Mouse (Mus musculus) cortical plate, adult 2 months (tissue): ENCODE measurements around the gene Prrt2. TPM values are rescaled to one million over a fixed set of nuclear protein-coding genes. Genes with fewer than 3 reads are reported as not detected.

Source experiments
- H3K27ac ChIP-seq: fragments of 200-500 bp; 2 replicates; pipeline ENCODE4 v1.5.1; 2012; ENCODE audit warnings: low read length, control low read depth, inconsistent platforms; ENCODE audit not compliant: insufficient read depth
- H3K4me1 ChIP-seq: fragments of 200-500 bp; 2 replicates; pipeline ENCODE4 v1.6.1; 2011; ENCODE audit warnings: low read length; ENCODE audit not compliant: control insufficient read depth, insufficient read depth
- H3K4me3 ChIP-seq: fragments of 200-500 bp; 2 replicates; pipeline ENCODE4 v1.5.1; 2011; ENCODE audit warnings: mild to moderate bottlenecking, low read length, control low read depth; ENCODE audit not compliant: insufficient read depth
- CTCF ChIP-seq: fragments of 200-500 bp; IDR thresholded peaks from 2 replicates; pipeline ENCODE4 v1.5.1; 2011; ENCODE audit warnings: mild to moderate bottlenecking, control low read depth, low read length; ENCODE audit not compliant: insufficient read depth; ENCODE audit errors: extremely low read depth
- POLR2A ChIP-seq: fragments of 200-500 bp; IDR thresholded peaks from 2 replicates; pipeline ENCODE4 v1.6.1; 2011; ENCODE audit warnings: mild to moderate bottlenecking, low read length, control low read depth; ENCODE audit not compliant: insufficient read depth; ENCODE audit errors: extremely low read depth
- polyA plus RNA-seq: library from polyadenylated mRNA; depleted of rRNA; stranded (reverse); fragments of >200 nt; gene quantifications from 2 replicates; pipeline ENCODE4 v1.2.3, GENCODE M21; 2012; rRNA removed

Gene Prrt2
- polyA plus RNA-seq: 371 and 405 TPM in 2 replicates

DNA sequence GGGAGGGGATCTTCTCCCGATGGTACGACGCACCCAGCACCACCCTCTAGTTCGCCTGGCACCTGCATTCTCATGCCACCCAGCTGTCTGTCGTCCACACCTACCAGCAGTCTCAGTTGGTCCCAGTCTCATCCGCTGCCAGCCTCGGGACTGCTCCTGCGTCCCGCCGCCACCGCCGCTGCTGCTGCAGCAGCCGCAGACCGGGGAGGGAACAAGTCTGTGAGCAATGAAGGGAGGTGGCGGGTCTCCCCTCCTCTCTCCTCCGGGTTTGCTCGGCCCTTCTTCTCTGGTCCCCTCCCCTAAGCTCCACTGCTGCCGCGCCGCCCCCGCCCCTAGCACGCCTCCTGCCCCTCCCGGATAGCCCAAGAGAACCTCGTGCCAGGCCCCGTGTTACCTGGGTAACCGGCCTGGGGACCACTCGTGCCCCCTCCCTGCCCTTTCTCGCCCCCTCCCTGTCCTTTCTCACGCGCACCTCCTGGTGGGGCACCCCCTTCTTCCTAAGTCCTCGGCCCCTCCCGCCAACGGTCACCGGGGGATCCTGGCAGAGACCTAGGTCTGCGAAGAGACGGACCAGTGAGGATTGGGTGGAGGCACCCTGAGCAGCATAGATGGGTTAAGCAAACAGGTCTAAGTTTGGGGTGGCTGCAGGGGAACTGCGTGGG, at the start of gene Prrt2, which contains the start of gene Gm42742:
Gene Prrt2 (minus strand): TSS at position 311 of the 662 bp plus-strand sequence.
Gene Gm42742 (minus strand): TSS at position 197 of the 662 bp plus-strand sequence.
- TF ChIP-seq CTCF: no peak
- peak; percentile 75; the same call in 1 of the 2 replicates for TF ChIP-seq POLR2A
- peak within 1 kb of the TSS; percentile 76 for H3K27ac ChIP-seq
- H3K4me3 ChIP-seq: peak within 1 kb of the TSS; percentile 85
- H3K4me1 ChIP-seq: peaks cover 11% of the 10 kb centered on the region

DNA sequence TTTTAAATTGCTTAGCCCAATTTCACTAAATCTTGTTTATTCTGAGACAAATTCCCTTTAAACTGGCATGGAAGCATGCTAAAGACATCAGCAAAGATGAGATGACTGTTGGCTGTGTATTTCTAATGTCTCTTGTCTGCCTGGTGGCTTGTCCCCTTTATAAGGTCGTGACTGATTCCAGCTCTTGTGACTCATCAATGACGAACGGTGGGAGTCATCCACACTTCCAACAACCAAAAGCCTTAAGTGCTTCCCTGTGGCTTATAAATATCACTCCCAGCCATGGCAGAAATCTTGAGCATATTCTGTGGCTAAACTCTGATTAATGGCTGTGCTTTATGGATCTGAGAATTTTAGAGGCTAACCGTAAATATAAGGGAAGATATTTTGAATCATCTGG, 45.3 kb upstream of the Prrt2 start:
- no peak for TF ChIP-seq CTCF
- TF ChIP-seq POLR2A: no peak
- Histone ChIP-seq H3K4me3 (no peak overlapping the region), H3K4me1 (no peaks in the 10 kb centered on the region), H3K27ac (no peak overlapping the region)

DNA sequence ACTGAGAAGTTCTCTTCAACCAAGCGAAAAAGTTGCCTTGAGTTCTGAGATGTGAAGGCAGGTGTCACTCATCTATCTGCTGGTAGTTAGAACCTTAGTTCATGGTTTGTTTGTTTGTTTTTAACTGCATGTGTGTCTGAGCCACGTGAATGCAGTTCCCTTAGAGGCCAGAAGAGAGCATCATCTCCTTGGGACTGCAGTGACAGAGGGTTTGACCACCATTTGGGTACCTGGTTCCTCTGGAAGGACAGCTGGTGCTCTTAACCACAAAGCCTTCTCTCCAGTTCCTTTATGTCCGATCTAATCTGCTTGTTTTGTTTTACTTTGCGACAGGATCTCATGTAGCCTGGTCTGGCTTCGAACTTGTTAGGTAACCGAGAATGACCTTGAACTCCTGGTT, 44.5 kb upstream of the Prrt2 start:
- TF ChIP-seq POLR2A (no peak), CTCF (no peak)
- H3K4me1 ChIP-seq: no peaks in the 10 kb centered on the region
- no peak overlapping the region for H3K27ac ChIP-seq
- H3K4me3 ChIP-seq: no peak overlapping the region

DNA sequence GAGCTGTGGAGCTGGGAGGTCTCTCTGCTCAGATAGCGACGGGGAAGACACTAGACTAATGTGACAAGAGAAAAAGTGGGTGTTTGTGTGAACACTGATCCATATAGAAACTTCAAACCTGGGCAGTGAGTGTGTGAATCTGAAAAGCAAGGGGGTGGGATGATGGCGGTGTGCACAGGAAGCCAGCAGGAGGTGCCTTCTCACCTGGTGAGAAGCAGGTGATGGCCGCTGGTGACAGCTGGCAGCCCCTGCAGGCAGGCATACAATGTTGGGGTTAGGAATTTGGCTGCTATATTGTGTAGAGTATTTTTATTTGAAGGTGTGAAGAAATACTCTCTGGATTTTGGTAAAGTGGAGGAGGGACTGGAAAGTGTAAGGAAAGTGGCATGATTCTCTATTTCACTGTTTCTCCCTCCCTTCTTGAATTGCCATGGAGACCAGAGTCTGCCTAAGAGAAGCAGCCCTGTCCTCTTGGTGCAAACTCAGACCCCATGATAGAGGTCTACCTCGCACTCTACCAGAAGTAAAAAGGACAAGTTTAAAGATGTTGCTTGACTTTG, 34.1 kb upstream of the Prrt2 start:
- H3K4me3 ChIP-seq: no peak overlapping the region
- no peak overlapping the region for H3K27ac ChIP-seq
- no peaks in the 10 kb centered on the region for H3K4me1 ChIP-seq
- TF ChIP-seq POLR2A: no peak
- no peak for TF ChIP-seq CTCF

DNA sequence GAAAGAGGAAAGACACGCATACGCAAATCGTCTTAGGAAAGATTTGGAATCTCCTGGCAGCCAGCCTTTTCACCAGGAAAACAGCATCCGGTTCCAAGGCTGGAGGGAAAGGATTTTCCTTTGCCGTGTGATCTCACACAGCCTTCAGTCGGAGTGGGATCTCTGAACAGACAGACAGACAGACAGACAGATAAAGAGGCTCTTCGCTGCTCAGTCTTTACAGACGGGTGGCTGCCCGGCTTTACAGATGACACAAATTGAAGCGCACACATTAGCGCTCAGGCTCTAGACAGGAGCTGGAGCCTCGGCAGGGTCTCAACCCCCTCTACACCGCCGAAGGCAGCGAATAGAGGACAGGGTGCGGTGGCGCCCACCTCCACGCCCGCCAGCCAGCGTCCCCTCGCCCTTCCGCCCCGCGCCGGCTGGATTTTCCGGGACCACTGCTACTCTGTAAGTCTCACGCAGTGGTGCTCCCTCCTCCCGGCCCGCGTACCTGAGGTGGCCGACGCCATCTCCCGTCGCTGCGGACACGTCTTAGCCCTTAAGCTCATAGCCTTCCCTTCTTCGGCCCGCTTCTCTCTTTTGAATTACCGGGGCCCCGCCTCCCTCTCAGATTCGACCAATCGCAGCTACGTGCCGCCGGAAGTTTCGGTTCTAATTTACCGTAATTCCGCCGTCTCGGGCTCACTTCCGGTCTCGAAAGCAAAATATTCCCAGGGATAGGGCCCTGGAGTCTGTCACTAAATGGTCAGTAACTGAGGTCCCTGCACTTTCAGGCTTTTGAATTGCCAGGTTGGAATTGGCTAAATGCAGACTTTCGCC, 21.1 kb upstream of the Prrt2 start, which contains the start of gene Kif22:
Gene Kif22 (minus strand): TSS at position 621 of the 822 bp plus-strand sequence.
- TF ChIP-seq CTCF: no peak
- TF ChIP-seq POLR2A: peak; percentile 61
- Histone ChIP-seq H3K4me3 (peak within 1 kb of the TSS; percentile 45), H3K27ac (no peak within 1 kb of the TSS)

DNA sequence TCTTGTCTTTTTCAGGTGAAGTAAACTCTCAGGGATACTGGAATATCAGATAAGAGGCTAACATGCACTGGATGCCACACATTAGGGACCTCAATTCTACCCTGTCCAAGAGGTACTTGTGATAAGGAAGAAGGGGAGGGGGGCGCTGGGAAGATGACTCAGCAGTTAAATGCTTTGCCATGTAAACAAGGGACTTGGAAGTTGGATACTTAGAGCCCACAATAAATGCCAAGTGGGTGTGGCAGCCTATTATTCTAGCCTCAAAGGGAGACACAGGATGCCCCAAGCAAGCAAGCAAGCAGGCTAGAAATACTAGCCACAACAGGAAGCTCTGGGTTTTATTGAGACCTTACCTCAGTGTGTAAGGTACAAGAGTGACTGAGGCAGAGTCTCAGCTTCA, 10.2 kb upstream of the Prrt2 start:
- Histone ChIP-seq H3K4me1 (no peaks in the 10 kb centered on the region; the same call in 1 of the 2 replicates), H3K4me3 (no peak overlapping the region), H3K27ac (no peak overlapping the region)
- TF ChIP-seq POLR2A: no peak
- no peak for TF ChIP-seq CTCF

More for the DNA sequence above, 21.1 kb upstream of the Prrt2 start, which contains the start of gene Kif22:
- no peaks in the 10 kb centered on the region for H3K4me1 ChIP-seq

DNA sequence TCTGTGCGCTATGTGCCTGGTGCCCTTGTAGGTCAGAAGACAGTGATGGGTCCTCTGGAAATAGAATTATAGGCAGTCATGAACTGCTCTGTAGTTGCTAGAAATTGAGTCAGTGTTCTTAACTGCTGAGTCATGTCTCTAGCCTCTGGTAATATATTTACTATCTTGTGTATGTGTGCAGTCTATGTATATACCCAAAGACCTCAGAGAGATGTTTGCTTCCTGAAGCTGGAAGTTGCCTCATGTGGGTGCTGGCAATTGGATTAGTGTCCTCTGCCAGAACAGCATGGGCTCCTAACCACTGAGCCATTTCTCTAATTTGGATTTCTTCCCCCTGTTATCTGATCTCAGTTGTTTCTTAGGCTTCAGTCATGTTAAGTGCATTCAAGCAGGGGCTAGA, 9.2 kb upstream of the Prrt2 start:
- Histone ChIP-seq H3K4me1 (no peaks in the 10 kb centered on the region; the same call in 1 of the 2 replicates), H3K4me3 (no peak overlapping the region), H3K27ac (no peak overlapping the region)
- TF ChIP-seq POLR2A (no peak), CTCF (no peak)

DNA sequence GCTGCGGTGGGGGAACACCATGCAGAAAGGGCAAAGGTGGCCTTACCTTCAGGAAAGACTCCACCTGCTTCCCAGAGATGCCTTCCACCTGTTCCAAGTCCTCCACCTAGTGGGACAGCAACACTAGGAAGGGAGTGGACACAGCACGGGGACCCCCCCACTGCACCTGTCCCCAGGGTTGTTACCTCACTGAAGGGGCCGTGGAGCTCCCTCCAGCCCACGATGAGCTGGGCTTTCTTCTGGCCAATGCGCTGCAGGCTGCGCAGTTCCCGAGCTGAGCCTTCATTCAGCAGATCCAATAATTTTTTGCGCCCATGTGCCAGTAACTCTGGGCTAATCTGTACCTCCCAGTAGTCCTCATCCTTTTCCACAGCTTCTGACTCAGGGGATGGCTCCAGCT, 6.9 kb upstream of the Prrt2 start:
- Histone ChIP-seq H3K27ac (peak overlapping the region; percentile 88), H3K4me1 (peaks cover 8% of the 10 kb centered on the region), H3K4me3 (peak overlapping the region; percentile 60)
- TF ChIP-seq POLR2A (no peak), CTCF (no peak)

DNA sequence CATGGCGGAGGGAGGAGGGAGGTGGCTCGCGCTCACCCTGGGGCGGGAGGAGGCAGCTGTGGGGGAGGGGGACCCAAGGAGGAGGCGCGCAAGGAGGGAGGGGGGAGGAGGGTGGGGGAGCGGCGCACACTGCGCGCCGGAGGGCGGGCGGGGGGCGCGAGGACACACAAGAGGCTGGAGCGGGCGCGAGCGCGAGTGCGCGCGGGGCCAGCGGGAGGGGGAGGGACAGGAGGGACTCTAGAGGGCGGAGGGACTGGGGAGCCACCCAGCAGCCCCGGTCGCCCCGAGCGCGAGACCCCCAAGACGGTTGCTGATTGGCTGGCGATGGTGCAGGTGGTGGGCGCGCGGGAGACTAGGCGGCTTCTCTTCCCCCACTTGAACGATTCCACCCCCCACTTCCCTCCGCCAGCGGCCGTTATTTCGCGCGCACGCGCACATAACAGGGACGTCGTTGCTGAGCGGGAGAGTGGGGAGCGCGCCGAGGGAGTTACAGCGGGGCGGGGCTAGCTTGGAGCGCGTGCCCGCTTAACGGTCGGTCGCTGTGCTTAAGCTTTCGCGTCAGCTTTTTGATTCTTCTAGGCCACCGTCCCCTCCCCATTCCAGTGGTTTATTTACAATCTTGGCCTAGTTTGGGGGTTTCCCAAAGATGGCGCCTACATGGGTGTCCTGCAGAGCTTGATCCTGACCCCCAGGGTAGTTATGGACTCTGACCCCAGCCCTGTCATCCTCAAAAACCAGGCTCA, 6.1 kb upstream of the Prrt2 start, which contains the start of gene Maz:
Gene Maz (minus strand): TSS at position 54 of the 743 bp plus-strand sequence.
- Histone ChIP-seq H3K4me1 (peaks cover 8% of the 10 kb centered on the region), H3K4me3 (peak within 1 kb of the TSS; percentile 60), H3K27ac (peak within 1 kb of the TSS; percentile 99)
- TF ChIP-seq POLR2A: peak; percentile 77; the same call in 1 of the 2 replicates
- no peak for TF ChIP-seq CTCF
